Mouse (Mus musculus): ENCODE results near the gene Elmo1.
"Not testable (repeated sequence)": the region's sequence is repeated elsewhere in the genome, so short reads cannot be mapped to it uniquely, and the experiment has no call there.

The Elmo1 gene

DNA sequence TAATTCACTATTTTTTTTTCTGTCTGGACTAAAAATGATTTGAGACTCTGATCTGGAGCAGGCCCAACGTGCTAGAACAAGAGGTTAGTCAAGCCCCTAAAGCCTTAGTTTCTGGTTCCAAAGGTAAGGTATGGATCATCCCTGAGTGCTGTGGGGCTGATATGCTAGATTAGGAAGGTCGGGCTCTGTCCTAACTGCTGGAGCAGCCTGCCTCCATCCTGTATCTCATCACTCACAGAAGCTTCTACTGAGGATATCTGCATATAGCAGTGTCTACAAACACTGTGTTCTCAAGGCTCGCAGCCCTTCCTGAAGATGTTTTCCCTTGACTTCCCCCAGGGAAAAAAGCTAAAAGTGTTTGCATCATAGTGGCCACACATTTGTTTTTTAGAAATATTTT lies 496.1 kb downstream of the Elmo1 start:
- no peak for DNase-seq (ENCODE audit: extremely low spot score, low read depth, low spot score)

DNA sequence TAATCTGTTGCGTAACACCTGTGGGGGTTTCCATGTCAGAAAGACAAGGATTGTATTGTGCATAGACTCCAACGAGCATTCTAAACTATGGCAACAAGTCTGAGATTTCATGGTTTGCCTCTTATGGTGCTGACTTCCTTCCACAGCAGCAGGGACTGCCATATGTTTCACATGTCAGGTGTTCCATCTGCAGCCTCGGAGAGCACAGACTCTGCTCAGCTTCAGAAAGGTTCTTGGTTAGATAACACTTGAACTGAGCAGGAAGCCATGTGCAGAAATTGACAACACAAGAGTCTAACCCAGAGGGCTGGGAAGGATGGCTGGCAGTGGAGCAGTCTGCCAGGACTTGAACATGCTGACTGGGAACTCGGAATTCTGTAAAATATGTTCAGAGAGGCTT lies 500.6 kb downstream of the Elmo1 start:
- DNase-seq (ENCODE audit: extremely low spot score, low read depth, low spot score): no peak

DNA sequence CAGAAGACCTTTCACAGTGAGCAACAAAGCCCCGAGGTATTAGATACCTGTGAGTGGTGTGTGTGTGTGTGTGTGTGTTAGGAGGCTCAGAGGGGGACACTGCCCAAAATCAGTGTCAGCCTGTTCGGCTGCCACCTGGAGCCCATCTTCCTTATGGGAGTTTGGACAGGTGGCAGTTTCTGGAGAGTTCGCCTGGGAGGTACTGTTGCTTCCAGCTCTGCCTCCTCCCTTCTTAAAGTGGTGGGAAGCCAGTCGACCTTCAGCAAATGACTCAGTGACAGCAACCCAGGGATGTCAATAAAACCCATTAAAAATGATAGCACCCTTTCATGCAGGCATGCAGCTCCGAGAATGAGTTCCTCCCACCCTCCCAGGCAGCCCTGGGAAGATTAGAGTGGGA lies 506.9 kb downstream of the Elmo1 start:
- no peak for DNase-seq (ENCODE audit: extremely low spot score, low read depth, low spot score)

DNA sequence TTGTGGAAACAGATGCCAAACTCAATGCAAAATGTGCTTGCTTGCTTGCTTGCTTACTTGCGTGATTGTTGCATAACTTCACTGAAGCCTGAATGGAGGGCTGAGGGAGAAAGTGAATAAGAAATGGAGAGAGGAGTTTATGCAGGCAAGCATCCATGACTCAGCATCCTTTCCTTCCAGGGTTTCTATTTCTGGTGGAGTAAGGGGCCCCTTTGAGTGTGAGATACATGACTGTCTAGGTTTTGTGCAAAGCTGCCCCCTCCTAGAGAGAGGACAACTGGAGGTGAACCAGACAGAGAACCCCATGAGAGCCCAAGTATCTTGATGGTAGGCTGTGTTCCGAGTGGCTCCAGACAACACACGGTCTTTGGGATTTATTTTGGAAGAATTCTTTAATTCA lies 508.2 kb downstream of the Elmo1 start:
- no peak for DNase-seq (ENCODE audit: extremely low spot score, low read depth, low spot score)

DNA sequence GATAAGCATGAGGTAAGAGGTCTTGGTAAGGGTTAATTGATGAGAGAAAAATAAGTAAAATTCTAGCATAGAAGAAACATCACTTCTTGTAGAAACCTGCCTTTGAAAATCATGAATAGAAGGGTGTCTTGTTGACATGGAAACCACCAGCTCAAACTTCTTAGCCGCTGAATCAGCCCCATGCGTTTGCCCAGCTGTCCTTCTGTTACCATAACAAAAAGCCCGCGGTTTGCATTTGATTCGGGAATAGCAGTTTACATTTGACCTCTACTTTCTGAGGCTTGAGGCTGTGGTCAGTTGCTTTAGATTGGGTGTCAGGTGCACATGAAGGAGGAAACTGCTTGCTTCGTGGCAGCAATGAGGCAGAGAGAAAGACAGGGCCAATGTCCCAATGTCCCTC lies 509.9 kb downstream of the Elmo1 start:
- no peak for DNase-seq (ENCODE audit: extremely low spot score, low read depth, low spot score)

DNA sequence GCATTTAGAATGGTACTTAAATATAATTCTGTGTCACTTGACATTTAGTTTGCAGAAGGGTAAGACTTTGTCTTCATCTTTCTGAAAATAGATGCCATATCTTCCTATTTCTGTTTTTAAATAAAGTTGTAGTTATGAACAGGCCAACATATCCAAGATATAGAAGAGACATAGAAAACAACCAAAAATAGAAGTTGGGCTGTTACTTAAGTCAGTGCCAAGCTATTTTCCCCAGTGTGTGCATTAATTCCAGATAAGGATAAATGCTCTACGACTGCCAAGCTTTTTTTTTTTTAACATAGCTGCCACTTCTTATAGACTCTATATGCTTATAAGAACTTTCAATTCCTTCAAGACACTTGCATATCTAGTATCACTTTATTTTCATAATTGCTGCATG lies 511.0 kb downstream of the Elmo1 start:
- no peak for DNase-seq (ENCODE audit: extremely low spot score, low read depth, low spot score)

DNA sequence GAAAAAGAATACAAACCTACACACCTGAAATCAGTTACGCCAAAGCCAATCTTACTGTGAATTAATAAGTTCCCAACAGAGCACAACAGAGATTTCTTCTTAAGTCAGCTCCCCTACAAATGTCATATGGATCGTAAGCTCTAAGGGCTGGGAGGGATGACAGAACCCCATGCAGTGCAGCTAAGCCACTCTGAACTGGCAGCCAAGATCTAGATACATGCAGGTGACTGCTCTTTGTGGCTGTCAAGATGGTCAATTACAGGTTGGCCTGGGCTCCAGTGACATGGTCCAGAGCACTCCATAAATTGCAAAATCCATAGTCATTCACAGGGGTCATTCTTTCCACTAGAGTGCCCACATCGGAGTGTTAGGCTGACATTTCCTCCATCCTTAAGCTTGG lies 516.5 kb downstream of the Elmo1 start:
- DNase-seq (ENCODE audit: extremely low spot score, low read depth, low spot score): no peak

DNA sequence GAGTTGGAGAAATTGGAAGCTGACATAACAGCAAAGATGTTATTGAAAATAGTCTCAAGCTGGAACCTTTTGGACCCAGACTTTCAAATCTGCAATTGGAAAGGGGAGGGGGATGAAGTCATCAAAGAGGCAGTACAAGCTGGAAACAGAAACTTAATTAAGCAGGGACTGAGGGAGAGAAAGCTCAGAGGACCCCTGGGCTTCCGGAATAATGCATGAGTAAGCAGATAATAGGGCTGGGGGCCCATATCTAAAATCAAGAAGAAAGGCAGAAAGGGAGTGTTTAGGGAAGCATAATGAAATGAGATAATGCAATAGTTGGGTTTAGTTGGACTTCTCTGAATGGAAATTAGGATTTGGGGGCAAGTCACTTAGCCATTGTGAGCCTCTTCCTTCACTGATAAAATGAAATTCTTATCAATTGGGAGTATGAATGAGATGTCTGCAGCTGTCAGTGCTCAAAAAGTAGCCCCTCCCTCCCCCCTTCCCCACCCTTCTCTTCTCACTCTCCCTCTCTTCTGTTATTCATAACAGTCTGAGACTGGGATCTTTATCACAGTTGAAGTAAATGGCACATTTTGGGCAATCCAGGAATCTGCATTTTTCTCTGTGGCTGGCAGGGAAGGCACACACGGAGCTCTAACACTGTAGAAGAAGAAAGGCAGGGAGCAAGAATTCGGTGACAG lies 518.8 kb downstream of the Elmo1 start:
- DNase-seq (ENCODE audit: extremely low spot score, low read depth, low spot score): no peak

DNA sequence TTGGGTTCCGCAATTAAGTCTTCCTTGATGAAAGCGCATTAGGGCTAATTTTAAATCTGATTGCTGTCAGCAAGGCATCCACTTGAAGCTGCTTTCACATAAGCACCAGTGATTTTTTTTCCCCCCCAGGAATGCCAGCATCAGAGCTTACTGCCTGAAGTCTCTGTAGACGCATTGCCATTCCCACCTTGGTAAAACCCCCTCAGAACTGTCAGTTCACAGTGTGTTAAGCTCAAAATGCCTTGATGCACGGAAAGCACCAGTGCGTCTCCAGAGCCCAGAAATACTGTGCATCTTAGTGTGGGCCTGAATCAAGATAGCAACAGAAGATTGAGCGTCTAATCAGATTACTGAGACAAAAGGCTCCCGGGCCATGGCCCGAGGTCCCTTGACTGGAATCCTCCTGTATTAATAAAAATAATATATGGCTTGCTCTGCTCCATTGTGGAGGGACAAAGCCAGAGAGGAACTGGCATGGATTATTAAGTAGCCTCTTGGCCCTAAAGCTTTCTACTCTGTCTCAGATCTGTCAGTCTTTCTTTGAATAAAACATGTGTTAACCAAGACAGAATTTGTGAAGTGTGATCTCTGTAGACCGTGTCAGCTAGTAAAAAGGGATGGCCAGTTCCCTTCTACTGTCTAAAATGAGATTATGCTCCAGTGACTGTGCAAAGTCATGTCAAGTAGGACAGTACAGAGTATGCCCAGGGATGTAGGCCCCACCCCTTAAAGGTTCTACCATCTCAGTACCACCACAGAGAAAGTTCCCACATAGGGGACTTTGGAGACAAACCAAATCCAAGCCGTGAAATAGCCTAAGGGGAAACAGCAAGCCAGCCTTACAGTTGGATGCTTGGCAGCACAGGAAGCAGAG lies 525.4 kb downstream of the Elmo1 start:
- DNase-seq (ENCODE audit: extremely low spot score, low read depth, low spot score): no peak

DNA sequence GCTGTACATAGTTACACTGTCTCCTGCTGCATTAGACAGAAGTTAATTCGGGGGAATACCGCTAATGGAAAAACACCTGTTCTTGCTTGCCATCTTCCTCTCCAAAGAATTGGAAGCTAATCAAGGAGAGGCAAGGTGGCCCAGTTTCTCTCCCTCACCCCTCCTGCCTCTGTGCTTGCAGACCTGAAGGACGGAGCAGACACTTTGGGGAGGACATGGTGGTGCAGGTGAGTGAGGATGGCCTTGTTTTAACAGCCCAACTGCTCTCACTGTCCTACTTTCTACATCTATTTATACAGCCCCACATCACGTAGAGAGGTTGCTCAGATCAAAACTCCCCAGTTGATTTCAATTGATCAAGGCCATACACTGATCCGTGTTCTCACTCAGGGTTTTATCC lies 529.5 kb downstream of the Elmo1 start:
- DNase-seq (ENCODE audit: extremely low spot score, low read depth, low spot score): no peak

DNA sequence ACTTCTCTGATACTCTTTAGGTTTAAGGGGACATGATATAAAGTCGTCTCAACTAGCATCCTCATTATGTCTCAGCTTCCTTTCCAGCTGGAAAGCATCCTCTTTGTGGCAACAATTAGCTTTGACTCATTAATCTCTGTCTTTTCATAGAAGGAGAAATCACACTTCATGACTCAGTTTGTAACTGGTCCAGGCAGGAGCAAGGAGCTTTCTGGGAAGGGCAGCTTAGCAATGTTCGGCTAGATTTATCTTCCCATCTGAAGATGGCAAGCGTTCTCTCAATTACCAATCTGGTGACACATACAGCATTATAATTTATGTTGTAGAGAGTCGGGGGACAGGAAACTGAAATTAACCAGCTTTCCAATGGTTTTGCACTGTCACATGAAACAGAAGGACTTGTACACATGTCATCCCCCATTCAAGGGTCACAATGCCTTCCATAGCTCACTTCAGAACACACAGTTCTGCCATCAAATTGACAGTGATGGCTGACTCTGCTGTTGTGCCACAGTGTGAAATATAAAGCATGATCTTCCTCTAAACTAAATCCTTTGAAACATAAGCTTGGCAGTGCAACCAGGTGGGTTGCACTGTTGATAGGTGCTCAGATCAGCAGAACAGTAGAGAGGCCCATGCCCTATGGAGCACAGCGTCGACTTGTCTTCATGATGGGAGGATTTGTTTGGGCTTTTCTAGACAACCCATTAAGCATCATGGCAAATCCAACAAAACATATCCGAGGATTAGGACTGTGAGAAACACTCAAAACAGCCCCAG lies 532.9 kb downstream of the Elmo1 start:
- no peak for DNase-seq (ENCODE audit: extremely low spot score, low read depth, low spot score)

DNA sequence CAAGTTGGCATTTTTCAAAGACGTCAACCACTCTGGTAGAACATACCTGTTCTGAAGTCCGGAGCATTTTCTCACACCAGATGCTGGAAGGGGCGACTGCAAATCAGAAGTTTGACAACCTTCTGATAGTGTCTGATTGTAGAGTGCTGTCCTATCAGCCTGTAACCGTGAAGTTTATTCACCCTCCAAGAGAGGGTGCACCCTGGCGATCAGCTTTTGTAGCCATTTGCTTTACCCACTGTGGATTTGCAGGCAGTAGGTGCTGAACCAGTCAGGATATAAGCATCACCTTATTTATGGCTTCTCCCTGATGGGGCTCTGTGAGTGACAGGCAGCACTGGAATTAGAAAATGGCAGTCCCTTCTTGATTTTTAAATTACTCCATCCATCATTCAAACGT lies 537.4 kb downstream of the Elmo1 start:
- no peak for DNase-seq (ENCODE audit: extremely low spot score, low read depth, low spot score)

DNA sequence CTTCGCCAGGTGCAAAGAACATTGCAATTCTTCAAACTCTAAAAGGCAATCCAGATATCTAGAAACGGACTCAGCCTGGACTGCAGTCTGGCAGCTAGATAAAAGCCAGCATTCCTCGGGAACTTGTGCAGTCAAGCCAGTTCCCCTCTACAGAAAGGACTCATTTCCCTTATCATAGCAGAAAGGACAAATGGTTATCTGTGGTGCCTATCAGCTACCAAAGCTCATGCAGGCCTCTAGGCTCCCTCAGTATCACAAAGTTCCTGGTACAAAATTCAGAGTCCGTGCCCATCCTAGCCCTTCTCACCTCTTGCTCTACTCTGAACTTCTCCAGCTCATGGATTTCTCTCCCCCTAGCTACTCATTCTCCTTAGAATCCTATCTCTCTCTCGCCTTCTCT lies 542.1 kb downstream of the Elmo1 start:
- DNase-seq (ENCODE audit: extremely low spot score, low read depth, low spot score): no peak

DNA sequence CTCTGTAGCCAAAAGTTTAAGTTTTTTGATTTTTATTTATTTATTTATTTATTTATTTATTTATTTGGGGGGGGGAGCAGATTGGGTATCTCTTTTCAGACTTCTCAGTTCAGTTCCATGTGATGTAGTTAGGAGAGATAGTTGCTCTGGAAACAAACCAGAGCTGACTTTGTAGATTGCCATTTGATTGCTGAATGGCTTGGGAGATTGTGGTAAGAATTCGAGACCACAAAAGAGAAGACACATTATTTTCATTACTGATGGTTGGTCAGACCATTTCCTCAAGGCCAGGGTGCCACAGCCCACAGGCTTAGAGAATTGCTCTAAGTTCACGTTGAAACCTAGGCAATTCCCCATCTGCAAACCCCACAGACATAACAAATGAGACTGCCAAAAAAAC lies 544.3 kb downstream of the Elmo1 start:
- not testable (repeated sequence) for DNase-seq (ENCODE audit: extremely low spot score, low read depth, low spot score)

DNA sequence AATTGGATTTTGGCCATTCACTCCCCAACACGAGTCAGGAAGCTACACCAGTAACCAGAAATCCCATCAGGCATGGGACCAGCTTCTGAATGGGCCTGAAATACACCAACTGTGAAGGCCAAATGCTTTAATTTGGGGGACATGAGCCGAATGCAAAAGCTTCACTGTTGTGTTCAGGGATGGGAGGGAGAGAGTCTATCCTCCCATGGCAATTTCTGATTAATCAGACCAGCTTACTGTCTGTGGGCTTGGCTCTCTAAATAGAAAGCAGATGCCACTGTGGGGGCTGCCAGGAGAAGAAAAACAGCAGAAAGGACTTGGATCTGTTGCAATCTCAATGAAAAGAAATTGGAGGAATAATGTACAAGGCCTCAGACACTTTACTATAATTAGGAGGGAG lies 545.2 kb downstream of the Elmo1 start:
- no peak for DNase-seq (ENCODE audit: extremely low spot score, low read depth, low spot score)

All from hindlimb bud, embryonic 11.5 days (tissue).